Mouse (Mus musculus) kidney, adult 2 months (tissue): ENCODE results near the gene Rtn2.

Experiments
- CTCF ChIP-seq: fragments of 200-500 bp; conservative IDR thresholded peaks from 2 replicates; pipeline ENCODE4 v1.5.1; 2011; ENCODE audit warnings: low read depth, mild to moderate bottlenecking, control low read depth, low read length, moderate library complexity, mixed read lengths; ENCODE audit not compliant: insufficient read depth, insufficient read length
- POLR2A ChIP-seq: fragments of 200-500 bp; IDR thresholded peaks from one replicate; pipeline ENCODE4 v1.6.1; 2011; ENCODE audit warnings: low read depth, low read length, control low read depth

DNA sequence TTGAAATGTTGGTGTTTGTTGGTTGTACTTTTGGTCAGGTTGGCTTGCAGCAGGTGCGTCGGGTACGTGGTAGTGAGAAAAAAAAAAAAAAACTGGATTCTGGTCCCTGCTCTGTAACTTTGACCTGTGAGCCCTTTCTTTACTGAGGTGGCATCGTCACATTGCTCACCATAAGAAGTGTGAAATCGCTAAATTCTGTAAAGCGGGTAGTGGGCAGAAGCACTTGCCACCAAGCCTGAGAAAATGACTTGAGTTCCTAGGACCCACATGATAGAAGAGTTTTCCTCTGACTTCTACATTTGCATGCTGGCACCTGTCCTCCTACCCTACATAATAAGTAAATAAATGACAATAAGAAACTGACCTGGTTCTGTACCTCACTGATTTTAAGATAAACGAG is 38.2 kb downstream of the Rtn2 start:
- TF ChIP-seq CTCF: no peak
- no peak for TF ChIP-seq POLR2A
